Mouse (Mus musculus): Measurements from ENCODE around the gene Alox12b. TPM values are rescaled to one million over a fixed set of nuclear protein-coding genes. Genes with fewer than 3 reads are reported as not detected.
A peak's percentile ranks its signal among the peaks of the same experiment; 100 is the strongest.

The Alox12b gene
- polyA plus RNA-seq, 1 experiment: 0.59 TPM

DNA sequence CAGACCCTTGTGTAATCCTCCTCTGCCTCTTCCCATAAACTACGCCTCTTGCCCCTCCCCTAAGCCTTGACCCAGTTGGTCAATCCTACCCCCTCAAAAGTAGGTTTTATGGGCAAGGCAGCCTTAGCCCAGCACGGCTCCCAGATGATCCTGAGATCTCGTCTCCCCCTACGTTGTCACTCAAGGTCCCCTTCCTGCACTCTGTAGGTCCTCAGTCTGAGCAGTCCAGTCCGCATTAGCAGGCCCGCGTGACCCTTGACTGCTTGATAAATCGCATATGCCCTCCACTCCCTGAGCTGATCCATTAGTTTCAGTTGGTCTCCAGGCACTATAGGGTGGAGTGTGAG, 22.2 kb upstream of the Alox12b start:
- TF ChIP-seq CTCF (IDR thresholded peaks at IDR 0.05; ENCODE audit: borderline replicate concordance, insufficient read depth, low read depth, low read length) (no peak), POLR2A (IDR thresholded peaks at IDR 0.05; ENCODE audit: borderline replicate concordance, insufficient read depth, low read length) (no peak)
- H3K27me3 ChIP-seq (ENCODE audit: control insufficient read depth, insufficient read depth, low read length): no peaks in the 10 kb centered on the region
- H3K27ac ChIP-seq (ENCODE audit: insufficient read depth, low read length): no peak overlapping the region
- no peak for DNase-seq
- peak overlapping the region; percentile 87 for H3K4me3 ChIP-seq (replicated peaks; ENCODE audit: insufficient read depth, low read depth, low read length)
- 0 out of 2 replicates have a peak, but pooled peaks cover 5% of the 10 kb centered on the region for H3K4me1 ChIP-seq (ENCODE audit: control insufficient read depth, insufficient read depth, low read length)
- 63% methylated on average over 8 of the region's 8 CpGs for WGBS

GRCm38 (mm10) chr11:69135361-69135760, 21.4 kb upstream of the Alox12b start:
- H3K27me3 ChIP-seq (ENCODE audit: control insufficient read depth, insufficient read depth, low read length): no peaks in the 10 kb centered on the region
- no peak overlapping the region for H3K27ac ChIP-seq (ENCODE audit: insufficient read depth, low read length)
- H3K4me3 ChIP-seq (replicated peaks; ENCODE audit: insufficient read depth, low read depth, low read length): no peak overlapping the region
- TF ChIP-seq POLR2A (IDR thresholded peaks at IDR 0.05; ENCODE audit: borderline replicate concordance, insufficient read depth, low read length): no peak
- TF ChIP-seq CTCF (IDR thresholded peaks at IDR 0.05; ENCODE audit: borderline replicate concordance, insufficient read depth, low read depth, low read length): no peak
- DNase-seq: no peak
- H3K4me1 ChIP-seq (ENCODE audit: control insufficient read depth, insufficient read depth, low read length): 0 out of 2 replicates have a peak, but pooled peaks cover 5% of the 10 kb centered on the region
- 94% methylated on average over 6 of the region's 6 CpGs for WGBS

DNA sequence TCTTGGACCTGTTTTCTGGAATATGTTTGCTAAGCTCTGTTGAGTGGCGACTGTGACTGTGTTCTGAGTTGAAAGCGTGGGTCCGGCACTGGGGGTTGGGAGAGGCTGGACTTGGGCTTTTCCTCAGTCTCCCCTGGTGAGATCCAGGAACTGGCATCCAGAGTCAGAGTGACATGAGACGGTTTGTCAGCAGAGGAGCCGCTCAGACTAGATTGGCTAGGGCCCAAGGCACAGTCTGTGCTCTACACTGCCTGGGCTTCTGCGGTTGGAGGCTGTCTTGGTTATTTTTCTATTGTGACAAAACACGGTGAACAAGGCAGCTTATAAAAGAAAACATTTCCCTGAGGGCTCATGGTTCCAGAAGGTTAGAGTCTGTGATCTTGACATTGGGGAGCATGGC, 9.2 kb upstream of the Alox12b start:
- no peak overlapping the region for H3K27ac ChIP-seq (ENCODE audit: insufficient read depth, low read length)
- H3K4me1 ChIP-seq (ENCODE audit: control insufficient read depth, insufficient read depth, low read length): peaks cover 20% of the 10 kb centered on the region
- 22% methylated on average over 7 of the region's 7 CpGs for WGBS
- DNase-seq: peak in 1 of 2 experiments; percentile 27
- H3K27me3 ChIP-seq (ENCODE audit: control insufficient read depth, insufficient read depth, low read length): no peaks in the 10 kb centered on the region
- H3K4me3 ChIP-seq (replicated peaks; ENCODE audit: insufficient read depth, low read depth, low read length): no peak overlapping the region
- no peak for TF ChIP-seq CTCF (IDR thresholded peaks at IDR 0.05; ENCODE audit: borderline replicate concordance, insufficient read depth, low read depth, low read length)

DNA sequence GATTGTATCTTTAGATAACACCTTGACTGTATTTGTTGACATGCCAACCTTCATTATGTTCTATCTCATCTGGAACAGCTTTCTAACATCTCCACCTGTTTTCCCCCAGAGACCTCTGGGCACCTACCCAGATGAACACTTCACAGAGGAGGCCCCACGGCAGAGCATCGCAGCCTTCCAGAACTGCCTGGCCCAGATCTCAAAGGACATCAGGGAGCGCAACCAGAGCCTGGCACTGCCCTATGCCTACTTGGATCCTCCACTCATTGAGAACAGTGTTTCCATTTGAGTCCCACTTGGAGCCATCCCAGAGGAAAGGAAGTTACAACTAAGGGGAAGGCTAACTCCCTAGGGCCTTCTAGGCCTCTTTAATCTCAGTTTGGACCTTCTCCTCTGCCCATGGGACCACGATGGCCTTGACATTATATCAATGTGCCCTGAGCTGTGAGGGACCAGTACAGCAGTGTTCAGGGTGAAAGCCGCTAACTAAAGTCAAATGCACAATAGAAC, 8.3 kb upstream of the Alox12b start:
- peak in 1 of 2 experiments; percentile 44 for DNase-seq
- no peak overlapping the region for H3K27ac ChIP-seq (ENCODE audit: insufficient read depth, low read length)
- TF ChIP-seq CTCF (IDR thresholded peaks at IDR 0.05; ENCODE audit: borderline replicate concordance, insufficient read depth, low read depth, low read length): no peak
- no peak for TF ChIP-seq POLR2A (IDR thresholded peaks at IDR 0.05; ENCODE audit: borderline replicate concordance, insufficient read depth, low read length)
- H3K27me3 ChIP-seq (ENCODE audit: control insufficient read depth, insufficient read depth, low read length): no peaks in the 10 kb centered on the region
- H3K4me3 ChIP-seq (replicated peaks; ENCODE audit: insufficient read depth, low read depth, low read length): no peak overlapping the region
- H3K4me1 ChIP-seq (ENCODE audit: control insufficient read depth, insufficient read depth, low read length): peaks cover 20% of the 10 kb centered on the region
- 46% methylated on average over 5 of the region's 5 CpGs for WGBS

GRCm38 (mm10) chr11:69149728-69150127, 7.1 kb upstream of the Alox12b start:
- DNase-seq: peak in 1 of 2 experiments; percentile 28
- Histone ChIP-seq H3K4me3 (replicated peaks; ENCODE audit: insufficient read depth, low read depth, low read length) (no peak overlapping the region), H3K27ac (ENCODE audit: insufficient read depth, low read length) (no peak overlapping the region), H3K4me1 (ENCODE audit: control insufficient read depth, insufficient read depth, low read length) (peaks cover 20% of the 10 kb centered on the region), H3K27me3 (ENCODE audit: control insufficient read depth, insufficient read depth, low read length) (no peaks in the 10 kb centered on the region)
- WGBS: 30% methylated on average over 6 of the region's 6 CpGs
- TF ChIP-seq CTCF (IDR thresholded peaks at IDR 0.05; ENCODE audit: borderline replicate concordance, insufficient read depth, low read depth, low read length) (no peak), POLR2A (IDR thresholded peaks at IDR 0.05; ENCODE audit: borderline replicate concordance, insufficient read depth, low read length) (no peak)

DNA sequence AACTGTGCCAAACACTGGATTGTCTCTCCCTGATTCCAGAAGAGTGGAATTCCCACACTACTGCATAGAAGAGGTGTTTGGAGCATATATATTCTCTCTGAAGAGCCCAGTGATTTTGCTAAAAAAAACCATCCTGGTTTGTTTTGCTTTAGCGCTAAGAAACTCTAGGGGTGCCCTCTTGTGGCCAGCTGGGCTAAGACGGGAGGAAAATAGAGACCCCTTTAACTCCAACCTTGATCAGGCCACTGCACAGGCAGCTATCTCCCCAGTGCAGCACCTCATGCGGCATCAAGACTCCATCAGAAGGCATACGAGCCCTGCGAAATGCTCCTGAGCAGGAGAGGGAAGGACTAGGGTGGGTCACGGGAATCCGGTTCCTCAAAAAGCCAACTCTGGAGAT, 6.3 kb upstream of the Alox12b start:
- no peaks in the 10 kb centered on the region for H3K27me3 ChIP-seq (ENCODE audit: control insufficient read depth, insufficient read depth, low read length)
- peak; percentile 74 to 81 for DNase-seq
- H3K4me1 ChIP-seq (ENCODE audit: control insufficient read depth, insufficient read depth, low read length): peaks cover 20% of the 10 kb centered on the region
- 6% methylated on average over 7 of the region's 7 CpGs for WGBS
- no peak overlapping the region for H3K27ac ChIP-seq (ENCODE audit: insufficient read depth, low read length)
- no peak for TF ChIP-seq POLR2A (IDR thresholded peaks at IDR 0.05; ENCODE audit: borderline replicate concordance, insufficient read depth, low read length)
- TF ChIP-seq CTCF (IDR thresholded peaks at IDR 0.05; ENCODE audit: borderline replicate concordance, insufficient read depth, low read depth, low read length): peak; percentile 69
- peak overlapping the region; percentile 50 for H3K4me3 ChIP-seq (replicated peaks; ENCODE audit: insufficient read depth, low read depth, low read length)

GRCm38 (mm10) chr11:69151004-69151403, 5.8 kb upstream of the Alox12b start:
- peaks cover 20% of the 10 kb centered on the region for H3K4me1 ChIP-seq (ENCODE audit: control insufficient read depth, insufficient read depth, low read length)
- H3K4me3 ChIP-seq (replicated peaks; ENCODE audit: insufficient read depth, low read depth, low read length): peak overlapping the region; percentile 50
- no peaks in the 10 kb centered on the region for H3K27me3 ChIP-seq (ENCODE audit: control insufficient read depth, insufficient read depth, low read length)
- no peak overlapping the region for H3K27ac ChIP-seq (ENCODE audit: insufficient read depth, low read length)
- TF ChIP-seq POLR2A (IDR thresholded peaks at IDR 0.05; ENCODE audit: borderline replicate concordance, insufficient read depth, low read length): no peak
- TF ChIP-seq CTCF (IDR thresholded peaks at IDR 0.05; ENCODE audit: borderline replicate concordance, insufficient read depth, low read depth, low read length): no peak
- 44% methylated on average over 6 of the region's 6 CpGs for WGBS
- no peak for DNase-seq

- Histone ChIP-seq H3K27me3 (ENCODE audit: control insufficient read depth, insufficient read depth, low read length) (no peaks in the 10 kb centered on the region), H3K27ac (ENCODE audit: insufficient read depth, low read length) (no peak overlapping the region), H3K4me3 (replicated peaks; ENCODE audit: insufficient read depth, low read depth, low read length) (no peak overlapping the region), H3K4me1 (ENCODE audit: control insufficient read depth, insufficient read depth, low read length) (peaks cover 9% of the 10 kb centered on the region; the same call in 1 of the 2 replicates)
- 77% methylated on average over 8 of the region's 8 CpGs for WGBS
- no peak for DNase-seq
- TF ChIP-seq CTCF (IDR thresholded peaks at IDR 0.05; ENCODE audit: borderline replicate concordance, insufficient read depth, low read depth, low read length) (no peak), POLR2A (IDR thresholded peaks at IDR 0.05; ENCODE audit: borderline replicate concordance, insufficient read depth, low read length) (no peak)
Observed at GRCm38 (mm10) chr11:69153831-69154230, 3.0 kb upstream of the Alox12b start.

Measured in cerebellum, adult 2 months (tissue).